Mouse (Mus musculus) c-Kit-positive CD71-negative TER-119-negative erythroid progenitor cells, embryonic 14.5 days (primary cell): ENCODE data around the gene Cd82.
A peak's percentile ranks its signal among the peaks of the same experiment; 100 is the strongest.

ENCODE experiments used
- DNase-seq: peaks from one replicate; pipeline ENCODE4 v3.0.0-alpha.2; 2013; ENCODE audit warnings: low read depth

Cd82 gene

GRCm38 (mm10) chr2:93444280-93444679, 18.7 kb downstream of the Cd82 start:
- no peak for DNase-seq

- no peak for DNase-seq
Observed at GRCm38 (mm10) chr2:93443106-93443505, 19.8 kb downstream of the Cd82 start.

GRCm38 (mm10) chr2:93439812-93440559, 23.0 kb downstream of the Cd82 start:
- no peak for DNase-seq

- no peak for DNase-seq
Observed at GRCm38 (mm10) chr2:93439352-93439771, 23.6 kb downstream of the Cd82 start.

GRCm38 (mm10) chr2:93438335-93438734, 24.6 kb downstream of the Cd82 start:
- no peak for DNase-seq

GRCm38 (mm10) chr2:93435577-93435976, 27.4 kb downstream of the Cd82 start:
- DNase-seq: no peak

- DNase-seq: no peak
Observed at GRCm38 (mm10) chr2:93434896-93435295, 28.0 kb downstream of the Cd82 start.

GRCm38 (mm10) chr2:93433543-93433942, 29.4 kb downstream of the Cd82 start:
- no peak for DNase-seq

- no peak for DNase-seq
Observed at GRCm38 (mm10) chr2:93432600-93433389, 30.1 kb downstream of the Cd82 start.

GRCm38 (mm10) chr2:93431575-93432325, 31.2 kb downstream of the Cd82 start:
- no peak for DNase-seq

GRCm38 (mm10) chr2:93430993-93431392, 31.9 kb downstream of the Cd82 start:
- no peak for DNase-seq

- no peak for DNase-seq
Observed at GRCm38 (mm10) chr2:93428004-93428531, 34.9 kb downstream of the Cd82 start.

GRCm38 (mm10) chr2:93427000-93427715, 35.8 kb downstream of the Cd82 start:
- peak; percentile 37 for DNase-seq

GRCm38 (mm10) chr2:93425810-93426209, 37.1 kb downstream of the Cd82 start:
- DNase-seq: no peak

- DNase-seq: no peak
Observed at GRCm38 (mm10) chr2:93424307-93424984, 38.5 kb downstream of the Cd82 start.

- peak; percentile 72 for DNase-seq
Observed at GRCm38 (mm10) chr2:93421320-93421719, 41.6 kb downstream of the Cd82 start.

GRCm38 (mm10) chr2:93419971-93420370, 43.0 kb downstream of the Cd82 start:
- no peak for DNase-seq

- peak; percentile 60 for DNase-seq
Observed at GRCm38 (mm10) chr2:93418396-93418795, 44.5 kb downstream of the Cd82 start.

- no peak for DNase-seq
Observed at GRCm38 (mm10) chr2:93416874-93417709, 45.8 kb downstream of the Cd82 start.

GRCm38 (mm10) chr2:93415281-93415680, 47.7 kb downstream of the Cd82 start:
- no peak for DNase-seq
